Mouse (Mus musculus) forebrain, embryonic 11.5 days (tissue): ENCODE results near the gene Fam71b. TPM values are rescaled to one million over a fixed set of nuclear protein-coding genes. Genes with fewer than 3 reads are reported as not detected.

Source experiments
- ATAC-seq: fragments of 200-750 bp; cut with Nextera tagmentation; replicated peaks from 2 replicates; pipeline ENCODE4 v1.8.0; 2017; ENCODE audit warnings: moderate TSS enrichment; ENCODE audit not compliant: low FRiP score
- DNase-seq: peaks from one replicate; pipeline ENCODE4 v3.0.0-alpha.2; 2017; ENCODE audit warnings: low spot score
- H3K27ac ChIP-seq: fragments of 300-500 bp; sonication (generic); 2 replicates; pipeline ENCODE4 v1.5.1; 2014; ENCODE audit warnings: low read depth, low read length
- H3K27me3 ChIP-seq: fragments of 300-500 bp; sonication (generic); 2 replicates; pipeline ENCODE4 v1.6.1; 2014; ENCODE audit warnings: mild to moderate bottlenecking, low read length, mixed read lengths; ENCODE audit not compliant: control insufficient read depth, insufficient read depth
- H3K36me3 ChIP-seq: fragments of 300-500 bp; sonication (generic); 2 replicates; pipeline ENCODE4 v1.6.1; 2014; ENCODE audit warnings: mild to moderate bottlenecking, low read length, moderate library complexity, mixed read lengths; ENCODE audit not compliant: control insufficient read depth, insufficient read depth
- H3K4me1 ChIP-seq: fragments of 300-500 bp; sonication (generic); replicated peaks from 2 replicates; pipeline ENCODE4 v1.6.1; 2014; ENCODE audit warnings: low read length, mixed read lengths; ENCODE audit not compliant: control insufficient read depth, insufficient read depth
- H3K4me2 ChIP-seq: fragments of 300-500 bp; sonication (generic); 2 replicates; pipeline ENCODE4 v1.6.1; 2014; ENCODE audit warnings: low read depth, mild to moderate bottlenecking, low read length, moderate library complexity, mixed read lengths; ENCODE audit not compliant: severe bottlenecking
- H3K4me3 ChIP-seq: fragments of 300-500 bp; sonication (generic); 2 replicates; pipeline ENCODE4 v1.5.1; 2014; ENCODE audit warnings: low read depth, low read length
- H3K9ac ChIP-seq: fragments of 300-500 bp; sonication (generic); 2 replicates; pipeline ENCODE4 v1.6.1; 2014; ENCODE audit warnings: low read length
- H3K9me3 ChIP-seq: fragments of 300-500 bp; sonication (generic); 2 replicates; pipeline ENCODE4 v1.6.1; 2016; ENCODE audit warnings: low read length, mixed read lengths; ENCODE audit not compliant: control insufficient read depth
- WGBS: fragments of 180-500 bp; shearing (Covaris S2); extraction: QIAGEN DNeasy Blood & Tissue Kit; methylation state at CpG from one replicate; pipeline ENCODE4 v1.1.7; 2014; 5-methylcytosine and 5-hydroxymethylcytosine counted together
- polyA plus RNA-seq: library from polyadenylated mRNA; unstranded; fragments of >200 nt; fragmentation: Nextera tagmentation; extraction: Ambion mirVana; gene quantifications from 2 replicates; pipeline ENCODE4 v1.2.1, GENCODE M21; 2014

The Fam71b gene
- polyA plus RNA-seq, 1 experiment from 2014 or later: not detected

GRCm38 (mm10) chr11:46390621-46391020 lies 5.7 kb upstream of the Fam71b start:
- Histone ChIP-seq H3K4me1 (no peaks in the 10 kb centered on the region), H3K9me3 (no peaks in the 10 kb centered on the region), H3K36me3 (no peaks in the 10 kb centered on the region), H3K27ac (no peak overlapping the region), H3K4me3 (no peak overlapping the region), H3K4me2 (no peak overlapping the region), H3K27me3 (no peaks in the 10 kb centered on the region), H3K9ac (no peak overlapping the region)
- WGBS: 42% methylated on average over 3 of the region's 3 CpGs
- ATAC-seq (no peak), DNase-seq (no peak)

- WGBS: 85% methylated on average over 7 of the region's 7 CpGs
- no peak for DNase-seq
- Histone ChIP-seq H3K27me3 (no peaks in the 10 kb centered on the region), H3K4me3 (no peak overlapping the region), H3K9me3 (no peaks in the 10 kb centered on the region), H3K4me1 (no peaks in the 10 kb centered on the region), H3K27ac (no peak overlapping the region), H3K36me3 (no peaks in the 10 kb centered on the region), H3K4me2 (no peak overlapping the region), H3K9ac (no peak overlapping the region)
- ATAC-seq: no peak
These were observed 3.5 kb upstream of the Fam71b start for GRCm38 (mm10) chr11:46392890-46393289.

- H3K27me3 ChIP-seq: no peaks in the 10 kb centered on the region
- WGBS: 89% methylated on average over 4 of the region's 4 CpGs
- no peak overlapping the region for H3K4me2 ChIP-seq
- no peak for ATAC-seq
- no peak overlapping the region for H3K9ac ChIP-seq
- no peaks in the 10 kb centered on the region for H3K36me3 ChIP-seq
- no peak overlapping the region for H3K27ac ChIP-seq
- H3K9me3 ChIP-seq: no peaks in the 10 kb centered on the region
- no peak overlapping the region for H3K4me3 ChIP-seq
- no peak for DNase-seq
- no peaks in the 10 kb centered on the region for H3K4me1 ChIP-seq
These were observed 2.9 kb upstream of the Fam71b start for GRCm38 (mm10) chr11:46393413-46393812.

DNA sequence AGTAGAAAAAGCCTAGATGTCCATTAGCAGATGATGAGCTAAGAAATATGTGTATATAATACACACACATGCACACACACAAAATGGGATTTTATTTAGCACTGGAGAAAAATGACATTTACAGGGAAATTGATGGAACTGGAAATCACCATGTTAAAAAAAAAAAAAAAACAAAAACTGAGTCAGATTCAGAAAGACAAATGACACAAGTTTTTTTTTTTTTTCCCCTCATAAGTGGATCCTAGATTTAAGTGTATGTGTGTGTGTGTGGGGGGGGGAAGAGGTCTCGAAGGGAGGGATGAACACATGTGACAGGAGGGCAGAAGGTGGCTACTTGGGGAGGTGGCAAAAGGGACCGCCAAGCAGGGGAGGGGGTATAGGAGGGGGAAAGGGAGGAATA lies 1.3 kb upstream of the Fam71b start:
- H3K27ac ChIP-seq: no peak overlapping the region
- no peak overlapping the region for H3K4me3 ChIP-seq
- no peak overlapping the region for H3K4me2 ChIP-seq
- no peaks in the 10 kb centered on the region for H3K9me3 ChIP-seq
- H3K9ac ChIP-seq: no peak overlapping the region
- DNase-seq (no peak), ATAC-seq (no peak)
- H3K36me3 ChIP-seq: no peaks in the 10 kb centered on the region
- no peaks in the 10 kb centered on the region for H3K27me3 ChIP-seq
- H3K4me1 ChIP-seq: no peaks in the 10 kb centered on the region
- WGBS: 89% methylated on average over 2 of the region's 2 CpGs

DNA sequence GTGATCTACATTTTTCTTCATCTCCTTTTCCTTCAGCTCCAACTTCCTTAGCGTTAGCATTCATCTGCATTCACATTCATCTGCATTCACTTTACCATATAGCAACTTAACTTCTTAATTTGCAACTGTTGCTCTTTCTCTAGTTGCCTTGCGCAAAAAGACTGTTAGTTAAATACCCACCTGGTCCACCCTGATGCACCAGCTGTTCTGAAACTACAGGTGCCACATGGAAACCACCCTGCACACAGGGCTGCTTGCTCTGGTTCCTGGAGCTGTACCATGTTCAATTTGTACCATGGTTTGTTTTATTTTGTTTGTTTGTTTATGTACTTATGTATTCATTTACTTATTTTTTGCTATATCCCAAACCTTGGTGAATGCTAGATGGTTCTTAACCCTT lies 661 bp upstream of the Fam71b start:
- H3K4me2 ChIP-seq: no peak overlapping the region
- H3K27me3 ChIP-seq: no peaks in the 10 kb centered on the region
- DNase-seq (no peak), ATAC-seq (no peak)
- H3K4me1 ChIP-seq: no peaks in the 10 kb centered on the region
- 89% methylated on average over 2 of the region's 2 CpGs for WGBS
- no peaks in the 10 kb centered on the region for H3K9me3 ChIP-seq
- H3K27ac ChIP-seq: no peak overlapping the region
- no peak overlapping the region for H3K9ac ChIP-seq
- no peaks in the 10 kb centered on the region for H3K36me3 ChIP-seq
- no peak overlapping the region for H3K4me3 ChIP-seq

GRCm38 (mm10) chr11:46396860-46397179 lies 461 bp downstream of the Fam71b start:
- ATAC-seq (no peak), DNase-seq (no peak)
- H3K36me3 ChIP-seq: no peaks in the 10 kb centered on the region
- no peak overlapping the region for H3K4me3 ChIP-seq
- H3K4me1 ChIP-seq: no peaks in the 10 kb centered on the region
- 92% methylated on average over 4 of the region's 4 CpGs for WGBS
- no peaks in the 10 kb centered on the region for H3K27me3 ChIP-seq
- no peak overlapping the region for H3K4me2 ChIP-seq
- no peak overlapping the region for H3K27ac ChIP-seq
- H3K9me3 ChIP-seq: no peaks in the 10 kb centered on the region
- no peak overlapping the region for H3K9ac ChIP-seq

GRCm38 (mm10) chr11:46397900-46398299 lies 1.5 kb downstream of the Fam71b start:
- ATAC-seq (no peak), DNase-seq (no peak)
- Histone ChIP-seq H3K4me2 (no peak overlapping the region), H3K27me3 (no peaks in the 10 kb centered on the region), H3K9ac (no peak overlapping the region), H3K9me3 (no peaks in the 10 kb centered on the region), H3K4me1 (no peaks in the 10 kb centered on the region), H3K4me3 (no peak overlapping the region), H3K27ac (no peak overlapping the region), H3K36me3 (no peaks in the 10 kb centered on the region)
- 61% methylated on average over 2 of the region's 2 CpGs for WGBS

- Histone ChIP-seq H3K9me3 (no peaks in the 10 kb centered on the region), H3K27me3 (no peaks in the 10 kb centered on the region), H3K27ac (no peak overlapping the region), H3K4me2 (no peak overlapping the region), H3K9ac (no peak overlapping the region), H3K4me3 (no peak overlapping the region), H3K4me1 (no peaks in the 10 kb centered on the region), H3K36me3 (no peaks in the 10 kb centered on the region)
- WGBS: 86% methylated on average over 4 of the region's 4 CpGs
- no peak for ATAC-seq
- DNase-seq: no peak
These were observed 2.1 kb downstream of the Fam71b start for GRCm38 (mm10) chr11:46398473-46398872.

GRCm38 (mm10) chr11:46398933-46399383 lies 2.6 kb downstream of the Fam71b start:
- Histone ChIP-seq H3K27me3 (no peaks in the 10 kb centered on the region), H3K9ac (no peak overlapping the region), H3K27ac (no peak overlapping the region), H3K4me3 (no peak overlapping the region), H3K4me1 (no peaks in the 10 kb centered on the region), H3K4me2 (no peak overlapping the region), H3K36me3 (no peaks in the 10 kb centered on the region), H3K9me3 (no peaks in the 10 kb centered on the region)
- ATAC-seq (no peak), DNase-seq (no peak)
- WGBS: 67% methylated on average over 5 of the region's 5 CpGs
